Mouse (Mus musculus): ENCODE results near the gene Slc25a43. TPM values are rescaled to one million over a fixed set of nuclear protein-coding genes. Genes with fewer than 3 reads are reported as not detected.
A peak's percentile ranks its signal among the peaks of the same experiment; 100 is the strongest.
"Not testable (repeated sequence)": the region's sequence is repeated elsewhere in the genome, so short reads cannot be mapped to it uniquely, and the experiment has no call there.

Slc25a43 gene
- polyA plus RNA-seq, 1 experiment: 2.7 TPM

GRCm38 (mm10) chrX:36777694-36778093 is 34.2 kb downstream of the Slc25a43 start:
- H3K4me3 ChIP-seq (ENCODE audit: control insufficient read depth, low read depth, low read length): no peak overlapping the region
- H3K27me3 ChIP-seq (ENCODE audit: control insufficient read depth, insufficient read depth, low read length): no peaks in the 10 kb centered on the region
- no peaks in the 10 kb centered on the region for H3K4me1 ChIP-seq (ENCODE audit: control insufficient read depth, insufficient read depth, low read length)
- no peak overlapping the region for H3K27ac ChIP-seq (ENCODE audit: control insufficient read depth, insufficient read depth, low read depth, low read length)
- no peak for TF ChIP-seq POLR2A (IDR thresholded peaks at IDR 0.05; ENCODE audit: control insufficient read depth, low read depth, low read length)
- TF ChIP-seq CTCF (IDR thresholded peaks at IDR 0.05; ENCODE audit: control insufficient read depth, insufficient read depth, insufficient replicate concordance, low read depth, low read length): no peak
- H3K36me3 ChIP-seq (ENCODE audit: control insufficient read depth, insufficient read depth, low read length): no peaks in the 10 kb centered on the region

- no peak for TF ChIP-seq CTCF (IDR thresholded peaks at IDR 0.05; ENCODE audit: control insufficient read depth, insufficient read depth, insufficient replicate concordance, low read depth, low read length)
- no peak for TF ChIP-seq POLR2A (IDR thresholded peaks at IDR 0.05; ENCODE audit: control insufficient read depth, low read depth, low read length)
- Histone ChIP-seq H3K27ac (ENCODE audit: control insufficient read depth, insufficient read depth, low read depth, low read length) (no peak overlapping the region), H3K27me3 (ENCODE audit: control insufficient read depth, insufficient read depth, low read length) (no peaks in the 10 kb centered on the region), H3K36me3 (ENCODE audit: control insufficient read depth, insufficient read depth, low read length) (no peaks in the 10 kb centered on the region), H3K4me1 (ENCODE audit: control insufficient read depth, insufficient read depth, low read length) (no peaks in the 10 kb centered on the region), H3K4me3 (ENCODE audit: control insufficient read depth, low read depth, low read length) (no peak overlapping the region)
Measured at GRCm38 (mm10) chrX:36789360-36789759, 45.9 kb downstream of the Slc25a43 start.

- H3K27me3 ChIP-seq (ENCODE audit: control insufficient read depth, insufficient read depth, low read length): no peaks in the 10 kb centered on the region
Measured at GRCm38 (mm10) chrX:36794571-36794970, 51.1 kb downstream of the Slc25a43 start.

GRCm38 (mm10) chrX:36795424-36796162 is 52.1 kb downstream of the Slc25a43 start, which contains the start of gene Slc25a5:
Gene Slc25a5, plus strand, starts transcription at chrX:36795651.
- Histone ChIP-seq H3K4me1 (ENCODE audit: control insufficient read depth, insufficient read depth, low read length) (peaks cover 5% of the 10 kb centered on the region), H3K27me3 (ENCODE audit: control insufficient read depth, insufficient read depth, low read length) (no peaks in the 10 kb centered on the region), H3K36me3 (ENCODE audit: control insufficient read depth, insufficient read depth, low read length) (no peaks in the 10 kb centered on the region), H3K4me3 (ENCODE audit: control insufficient read depth, low read depth, low read length) (peak within 1 kb of the TSS; percentile 91), H3K27ac (ENCODE audit: control insufficient read depth, insufficient read depth, low read depth, low read length) (peak within 1 kb of the TSS; percentile 87)
- TF ChIP-seq CTCF (IDR thresholded peaks at IDR 0.05; ENCODE audit: control insufficient read depth, insufficient read depth, insufficient replicate concordance, low read depth, low read length) (no peak), POLR2A (IDR thresholded peaks at IDR 0.05; ENCODE audit: control insufficient read depth, low read depth, low read length) (peak; percentile 59; the same call in 1 of the 2 replicates)

More at GRCm38 (mm10) chrX:36794571-36794970, 51.1 kb downstream of the Slc25a43 start:
- Histone ChIP-seq H3K27ac (ENCODE audit: control insufficient read depth, insufficient read depth, low read depth, low read length) (no peak overlapping the region), H3K4me3 (ENCODE audit: control insufficient read depth, low read depth, low read length) (no peak overlapping the region), H3K36me3 (ENCODE audit: control insufficient read depth, insufficient read depth, low read length) (no peaks in the 10 kb centered on the region), H3K4me1 (ENCODE audit: control insufficient read depth, insufficient read depth, low read length) (peaks cover 5% of the 10 kb centered on the region)
- no peak for TF ChIP-seq POLR2A (IDR thresholded peaks at IDR 0.05; ENCODE audit: control insufficient read depth, low read depth, low read length)
- no peak for TF ChIP-seq CTCF (IDR thresholded peaks at IDR 0.05; ENCODE audit: control insufficient read depth, insufficient read depth, insufficient replicate concordance, low read depth, low read length)

- no peaks in the 10 kb centered on the region for H3K27me3 ChIP-seq (ENCODE audit: control insufficient read depth, insufficient read depth, low read length)
- TF ChIP-seq CTCF (IDR thresholded peaks at IDR 0.05; ENCODE audit: control insufficient read depth, insufficient read depth, insufficient replicate concordance, low read depth, low read length) (peak; percentile 59; the same call in 1 of the 2 replicates), POLR2A (IDR thresholded peaks at IDR 0.05; ENCODE audit: control insufficient read depth, low read depth, low read length) (no peak)
- peaks cover 5% of the 10 kb centered on the region for H3K4me1 ChIP-seq (ENCODE audit: control insufficient read depth, insufficient read depth, low read length)
- H3K4me3 ChIP-seq (ENCODE audit: control insufficient read depth, low read depth, low read length): peak overlapping the region; percentile 91
- H3K27ac ChIP-seq (ENCODE audit: control insufficient read depth, insufficient read depth, low read depth, low read length): peak overlapping the region; percentile 87
- no peaks in the 10 kb centered on the region for H3K36me3 ChIP-seq (ENCODE audit: control insufficient read depth, insufficient read depth, low read length)
Measured at GRCm38 (mm10) chrX:36796163-36796581, 52.7 kb downstream of the Slc25a43 start.

- not testable (repeated sequence) for H3K27me3 ChIP-seq (ENCODE audit: control insufficient read depth, insufficient read depth, low read length); H3K4me1 ChIP-seq (ENCODE audit: control insufficient read depth, insufficient read depth, low read length); H3K36me3 ChIP-seq (ENCODE audit: control insufficient read depth, insufficient read depth, low read length)
- H3K27ac ChIP-seq (ENCODE audit: control insufficient read depth, insufficient read depth, low read depth, low read length): peak overlapping the region; percentile 85
- H3K4me3 ChIP-seq (ENCODE audit: control insufficient read depth, low read depth, low read length): peak overlapping the region; percentile 91; the same call in 1 of the 2 replicates
Measured at GRCm38 (mm10) chrX:36796734-36797133, 53.3 kb downstream of the Slc25a43 start.

GRCm38 (mm10) chrX:36799131-36799879 is 55.8 kb downstream of the Slc25a43 start:
- no peak overlapping the region for H3K27ac ChIP-seq (ENCODE audit: control insufficient read depth, insufficient read depth, low read depth, low read length)
- H3K4me3 ChIP-seq (ENCODE audit: control insufficient read depth, low read depth, low read length): no peak overlapping the region
- H3K36me3 ChIP-seq (ENCODE audit: control insufficient read depth, insufficient read depth, low read length): no peaks in the 10 kb centered on the region
- peaks cover 5% of the 10 kb centered on the region for H3K4me1 ChIP-seq (ENCODE audit: control insufficient read depth, insufficient read depth, low read length)
- no peak for TF ChIP-seq POLR2A (IDR thresholded peaks at IDR 0.05; ENCODE audit: control insufficient read depth, low read depth, low read length)
- TF ChIP-seq CTCF (IDR thresholded peaks at IDR 0.05; ENCODE audit: control insufficient read depth, insufficient read depth, insufficient replicate concordance, low read depth, low read length): no peak
- no peaks in the 10 kb centered on the region for H3K27me3 ChIP-seq (ENCODE audit: control insufficient read depth, insufficient read depth, low read length)

All from testis, adult 2 months (tissue).